Mouse (Mus musculus) CH12.LX (cell line): ENCODE results near the gene Rnf38. TPM values are rescaled to one million over a fixed set of nuclear protein-coding genes. Genes with fewer than 3 reads are reported as not detected.

ENCODE experiments used
- DNase-seq: peaks from one replicate; pipeline ENCODE4 v3.0.0-alpha.2; 2013; ENCODE audit errors: extremely low read depth
- H3K27ac ChIP-seq: 2 replicates; pipeline ENCODE4 v1.5.1; 2012; ENCODE audit warnings: low read depth, mild to moderate bottlenecking, control low read depth, moderate library complexity; ENCODE audit not compliant: insufficient read depth
- H3K27me3 ChIP-seq: replicated peaks from 2 replicates; pipeline ENCODE3; 2012; ENCODE audit warnings: inconsistent platforms
- H3K36me3 ChIP-seq, 2 experiments: replicated peaks in 1 of 2; 2 replicates each; pipeline versions ENCODE3 to v1.6.1; 2012; ENCODE audit warnings: inconsistent platforms in 1 of 2, low read length in 1 of 2, mild to moderate bottlenecking in 1 of 2, mixed read lengths in 1 of 2, moderate library complexity in 1 of 2; ENCODE audit not compliant: control insufficient read depth in 1 of 2, insufficient read depth in 1 of 2
- H3K4me1 ChIP-seq, 2 experiments: 2 replicates each; pipeline ENCODE4 v1.6.1; 2012; ENCODE audit warnings: inconsistent platforms in 1 of 2, moderate library complexity in 1 of 2; ENCODE audit not compliant: insufficient read depth in 2 of 2, control insufficient read depth in 1 of 2
- H3K4me2 ChIP-seq: 2 replicates; pipeline ENCODE4 v1.6.1; 2012; ENCODE audit warnings: low read depth, mild to moderate bottlenecking, control low read depth; ENCODE audit not compliant: poor library complexity, insufficient read depth, severe bottlenecking
- H3K4me3 ChIP-seq, 3 experiments: fragments of 150-350 bp in 1 of 3; sonication (generic) in 1 of 3; replicated peaks in 1 of 3; 2 replicates each; pipeline versions ENCODE3 to v1.5.1; 2011 to 2012; ENCODE audit warnings: low read depth in 2 of 3, low read length in 2 of 3, mild to moderate bottlenecking in 2 of 3, moderate library complexity in 2 of 3, control low read depth in 1 of 3, improper control_type of control experiment in 1 of 3, inconsistent platforms in 1 of 3, mixed read lengths in 1 of 3; ENCODE audit not compliant: poor library complexity in 1 of 3
- H3K79me2 ChIP-seq: replicated peaks from 2 replicates; pipeline ENCODE4 v1.6.1; 2012; ENCODE audit warnings: mild to moderate bottlenecking, moderate library complexity; ENCODE audit not compliant: control insufficient read depth, poor library complexity, insufficient read depth, severe bottlenecking; ENCODE audit errors: extremely low read depth
- H3K9ac ChIP-seq: 2 replicates; pipeline ENCODE4 v1.6.1; 2012; ENCODE audit warnings: low read depth, mild to moderate bottlenecking, control low read depth, moderate library complexity; ENCODE audit not compliant: insufficient read depth
- H3K9me3 ChIP-seq: replicated peaks from 2 replicates; pipeline ENCODE3; 2012; ENCODE audit warnings: low read length, inconsistent platforms, mixed read lengths
- BHLHE40 ChIP-seq: IDR thresholded peaks from 2 replicates; pipeline ENCODE4 v1.6.1; 2011; ENCODE audit warnings: mild to moderate bottlenecking, low read depth, low read length, improper control_type of control experiment
- CHD2 ChIP-seq: IDR thresholded peaks from 2 replicates; pipeline ENCODE4 v1.6.1; 2011; ENCODE audit warnings: low read length, improper control_type of control experiment
- CTCF ChIP-seq, 2 experiments: IDR thresholded peaks in 1 of 2; conservative IDR thresholded peaks in 1 of 2; 2 replicates each; pipeline ENCODE4 v1.5.1; 2011 to 2012; ENCODE audit warnings: low read depth in 2 of 2, low read length in 2 of 2, improper control_type of control experiment in 1 of 2, inconsistent platforms in 1 of 2, mild to moderate bottlenecking in 1 of 2, moderate library complexity in 1 of 2
- E2F4 ChIP-seq: IDR thresholded peaks from 2 replicates; pipeline ENCODE4 v1.6.1; 2011; ENCODE audit warnings: low read depth, low read length, improper control_type of control experiment; ENCODE audit not compliant: insufficient replicate concordance
- EP300 ChIP-seq: IDR thresholded peaks from 2 replicates; pipeline ENCODE4 v1.6.1; 2011; ENCODE audit warnings: low read length, improper control_type of control experiment
- GABPA ChIP-seq: IDR thresholded peaks from 2 replicates; pipeline ENCODE4 v1.6.1; 2012; ENCODE audit warnings: low read depth, low read length, improper control_type of control experiment, inconsistent platforms; ENCODE audit not compliant: insufficient replicate concordance
- IRF4 ChIP-seq: IDR thresholded peaks from 2 replicates; pipeline ENCODE4 v1.6.1; 2014; ENCODE audit warnings: low read depth, mild to moderate bottlenecking, inconsistent platforms, low read length, improper control_type of control experiment
- MAFK ChIP-seq: IDR thresholded peaks from 2 replicates; pipeline ENCODE4 v1.6.1; 2011; ENCODE audit warnings: low read length, improper control_type of control experiment; ENCODE audit not compliant: insufficient replicate concordance
- MAX ChIP-seq: IDR thresholded peaks from 2 replicates; pipeline ENCODE4 v1.6.1; 2011; ENCODE audit warnings: low read length, improper control_type of control experiment
- MAZ ChIP-seq: IDR thresholded peaks from 2 replicates; pipeline ENCODE4 v1.6.1; 2012; ENCODE audit warnings: low read depth, mild to moderate bottlenecking, inconsistent platforms, low read length, improper control_type of control experiment, moderate library complexity
- MEF2A ChIP-seq: IDR thresholded peaks from 2 replicates; pipeline ENCODE4 v1.6.1; 2014; ENCODE audit warnings: low read depth, mild to moderate bottlenecking, inconsistent platforms, low read length, improper control_type of control experiment, borderline replicate concordance
- MXI1 ChIP-seq: IDR thresholded peaks from 2 replicates; pipeline ENCODE4 v1.6.1; 2011; ENCODE audit warnings: mild to moderate bottlenecking, low read depth, low read length, improper control_type of control experiment
- NELFE ChIP-seq: IDR thresholded peaks from 2 replicates; pipeline ENCODE4 v1.6.1; 2011; ENCODE audit warnings: low read depth, low read length, improper control_type of control experiment
- TBP ChIP-seq: conservative IDR thresholded peaks from 2 replicates; pipeline ENCODE4 v1.6.1; 2011; ENCODE audit warnings: low read depth, low read length, improper control_type of control experiment
- TCF12 ChIP-seq: IDR thresholded peaks from 2 replicates; pipeline ENCODE4 v1.6.1; 2014; ENCODE audit warnings: low read depth, mild to moderate bottlenecking, inconsistent platforms, low read length, improper control_type of control experiment
- UBTF ChIP-seq: IDR thresholded peaks from 2 replicates; pipeline ENCODE4 v1.6.1; 2012; ENCODE audit warnings: low read depth, mild to moderate bottlenecking, inconsistent platforms, low read length, improper control_type of control experiment, moderate library complexity
- USF1 ChIP-seq: IDR thresholded peaks from 2 replicates; pipeline ENCODE4 v1.6.1; 2014; ENCODE audit warnings: low read depth, mild to moderate bottlenecking, inconsistent platforms, low read length, improper control_type of control experiment
- ZKSCAN1 ChIP-seq: IDR thresholded peaks from 2 replicates; pipeline ENCODE4 v1.6.1; 2012; ENCODE audit warnings: low read depth, inconsistent platforms, low read length, improper control_type of control experiment, borderline replicate concordance
- ZMIZ1 ChIP-seq: IDR thresholded peaks from 2 replicates; pipeline ENCODE4 v1.6.1; 2012; ENCODE audit warnings: low read depth, mild to moderate bottlenecking, inconsistent platforms, low read length, improper control_type of control experiment
- dilution Hi-C: fragments of 300-500 bp; cut with MboI; formaldehyde crosslinking; loops from 2 replicates; pipeline ENCODE4 v1.14.3; 2020; ENCODE audit warnings: low sequenced_read_pairs; ENCODE audit not compliant: extremely low pct_unique_long_range_greater_than_20kb, extremely low pct_ligation_motif_present
- in situ Hi-C: fragments of 300-500 bp; cut with MboI; formaldehyde crosslinking; loops from 3 replicates; pipeline ENCODE4 v1.14.3; 2019; ENCODE audit warnings: low sequenced_read_pairs, low pct_ligation_motif_present, low pct_unique_long_range_greater_than_20kb, mixed read lengths
- polyA plus RNA-seq: library from polyadenylated mRNA; unstranded; fragments of >175 nt; gene quantifications from 2 replicates; pipeline ENCODE4 v1.2.1, GENCODE M21; 2012; ENCODE audit warnings: low read depth; ENCODE audit not compliant: insufficient read length
- total RNA-seq, 2 experiments: library from RNA; depleted of rRNA; stranded (reverse); fragments of 300-350 nt in 1 of 2; fragments of >200 nt in 1 of 2; gene quantifications; 2 replicates each; pipeline ENCODE4 v1.2.3; 2012 to 2014

Gene Rnf38
- total and polyA plus RNA-seq, 3 experiments = 5.4 to 13.2 (median 6.6) TPM

DNA sequence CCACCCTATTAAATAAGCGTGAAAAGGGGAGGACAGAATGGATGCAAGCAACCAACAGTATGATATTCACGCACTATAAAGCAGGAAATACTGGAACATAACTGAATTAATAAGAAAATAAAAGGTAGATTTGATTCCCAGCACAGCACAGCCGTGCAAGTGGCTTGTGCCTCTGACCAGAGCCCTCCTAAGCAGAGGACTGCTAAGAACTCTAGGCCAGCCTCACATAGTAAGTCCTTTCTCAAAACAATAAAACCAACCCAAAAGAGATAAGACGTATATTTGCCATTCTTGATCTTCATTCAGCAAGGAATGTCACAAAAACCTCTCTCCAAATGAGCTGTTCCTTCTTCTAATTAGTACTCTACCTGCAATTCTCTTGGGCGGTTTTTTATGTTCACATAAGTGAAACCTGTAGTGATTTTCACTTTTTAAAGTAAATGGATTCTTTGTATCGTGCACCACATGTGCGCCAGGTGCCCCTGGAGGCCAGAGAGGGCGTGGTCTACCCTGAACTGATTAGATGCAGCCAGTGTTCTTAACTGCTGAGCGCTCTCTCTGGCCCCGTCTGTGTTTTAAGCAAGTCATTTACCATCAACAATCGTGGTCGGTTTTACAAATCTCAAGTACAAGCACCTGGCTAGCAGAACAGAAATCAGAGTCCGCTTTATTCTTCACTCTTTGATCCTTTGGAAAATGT lies 72.4 kb downstream of the Rnf38 start:
- Histone ChIP-seq H3K4me2 (no peak overlapping the region), H3K4me1 (peaks cover 0 to 18% of the 10 kb centered on the region in 2 experiments; a peak in 2 of 4 replicates), H3K79me2 (peaks cover 4% of the 10 kb centered on the region), H3K9ac (no peak overlapping the region), H3K36me3 (peaks cover 0 to 8% of the 10 kb centered on the region in 2 experiments), H3K9me3 (no peaks in the 10 kb centered on the region), H3K4me3 (no peak overlapping the region), H3K27ac (no peak overlapping the region), H3K27me3 (no peaks in the 10 kb centered on the region)
- TF ChIP-seq MEF2A (no peak), NELFE (no peak), CHD2 (no peak), MAZ (no peak), MAFK (no peak), MAX (no peak)
- DNase-seq = no peak
- dilution Hi-C loops (no loop called here), in situ Hi-C loops (loop anchor here (10.0 kb wide), 1 partner anchor 86 kb away; no protein-coding TSS in a partner anchor)

DNA sequence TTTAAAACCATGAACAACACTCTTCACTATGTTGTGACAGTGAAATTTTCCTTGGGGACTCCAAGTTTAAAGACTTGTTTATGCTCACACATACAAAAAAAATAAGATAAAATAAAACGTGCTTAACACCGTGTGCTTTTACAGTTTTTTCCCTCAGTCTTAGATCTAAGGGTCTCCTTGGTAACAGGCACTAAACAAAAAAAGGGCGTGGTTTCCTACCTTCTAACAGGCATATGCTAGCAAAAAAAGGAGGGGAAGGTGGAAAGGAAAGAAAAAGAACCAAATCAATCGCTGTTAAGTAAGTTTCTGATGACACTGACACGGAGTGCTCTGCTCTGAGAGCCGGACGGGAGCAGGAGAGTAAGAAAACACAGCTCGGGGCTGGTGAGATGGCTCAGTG lies 73.8 kb downstream of the Rnf38 start:
- in situ Hi-C loops = loop anchor here (10.0 kb wide), 1 partner anchor 85 kb away; no protein-coding TSS in a partner anchor
- Histone ChIP-seq H3K9me3 (no peaks in the 10 kb centered on the region), H3K4me2 (no peak overlapping the region), H3K79me2 (peaks cover 4% of the 10 kb centered on the region), H3K36me3 (peaks cover 0 to 8% of the 10 kb centered on the region in 2 experiments), H3K4me1 (peaks cover 0 to 6% of the 10 kb centered on the region in 2 experiments; a peak in 1 of 4 replicates), H3K9ac (no peak overlapping the region), H3K4me3 (no peak overlapping the region), H3K27ac (no peak overlapping the region), H3K27me3 (no peaks in the 10 kb centered on the region)
- no peak for TF ChIP-seq MXI1
- no peak for TF ChIP-seq CTCF (conservative IDR thresholded peaks at IDR 0.05 in 1 of 2, IDR thresholded peaks at IDR 0.05 in 1 of 2; ENCODE audit: low read depth in 2 of 2, low read length in 2 of 2)
- dilution Hi-C loops = no loop called here
- DNase-seq = no peak

DNA sequence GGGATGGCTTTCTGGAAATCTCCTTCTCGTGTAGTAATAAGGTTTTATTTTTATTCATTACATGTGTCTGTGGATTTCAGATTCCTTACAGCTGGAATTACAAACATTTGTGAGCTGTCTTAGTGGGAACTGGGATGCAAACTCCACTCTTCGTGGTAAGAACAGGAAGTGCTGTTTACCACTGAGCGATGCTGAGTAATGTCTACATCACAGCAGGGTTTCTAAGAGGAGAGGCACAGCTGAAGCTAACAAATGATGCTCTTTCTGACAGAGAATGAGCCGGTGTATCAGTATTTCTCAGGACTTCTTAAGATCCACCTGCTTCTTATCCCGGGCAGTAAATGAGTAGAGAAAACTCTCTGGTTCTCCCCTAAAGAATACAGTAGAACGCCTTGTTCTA lies 77.1 kb downstream of the Rnf38 start:
- no peaks in the 10 kb centered on the region for H3K27me3 ChIP-seq
- dilution Hi-C loops (no loop called here), in situ Hi-C loops (no loop called here)
- peaks cover 0 to 6% of the 10 kb centered on the region in 2 experiments; a peak in 1 of 4 replicates for H3K4me1 ChIP-seq
- H3K9me3 ChIP-seq = no peaks in the 10 kb centered on the region
- H3K4me2 ChIP-seq = no peak overlapping the region
- no peak for TF ChIP-seq ZKSCAN1
- no peak for TF ChIP-seq UBTF
- no peak for TF ChIP-seq NELFE
- TF ChIP-seq TCF12 = no peak
- no peak for TF ChIP-seq USF1
- no peak for TF ChIP-seq GABPA
- TF ChIP-seq IRF4 = no peak
- no peak for TF ChIP-seq EP300
- no peak for TF ChIP-seq ZMIZ1
- no peak for TF ChIP-seq CTCF (conservative IDR thresholded peaks at IDR 0.05 in 1 of 2, IDR thresholded peaks at IDR 0.05 in 1 of 2; ENCODE audit: low read depth in 2 of 2, low read length in 2 of 2)
- TF ChIP-seq TBP = no peak
- TF ChIP-seq BHLHE40 = no peak
- TF ChIP-seq E2F4 = no peak
- H3K27ac ChIP-seq = no peak overlapping the region
- no peak overlapping the region for H3K9ac ChIP-seq
- no peaks in the 10 kb centered on the region for H3K79me2 ChIP-seq
- no peak for DNase-seq
- peaks cover 5 to 14% of the 10 kb centered on the region in 2 experiments for H3K36me3 ChIP-seq
- H3K4me3 ChIP-seq = no peak overlapping the region
